Mouse (Mus musculus) 416B (cell line): ENCODE measurements around the gene Ppm1n.

Experiments
- DNase-seq: peaks from one replicate; pipeline ENCODE4 v3.0.0; 2011; ENCODE audit warnings: low read depth

Gene Ppm1n

GRCm38 (mm10) chr7:19307739-19308453 is 28.0 kb upstream of the Ppm1n start:
- peak; percentile 91 for DNase-seq

- peak; percentile 36 for DNase-seq
These were observed 27.2 kb upstream of the Ppm1n start for GRCm38 (mm10) chr7:19306819-19307738.

- DNase-seq = no peak
These were observed 26.2 kb upstream of the Ppm1n start for GRCm38 (mm10) chr7:19305796-19306765.

GRCm38 (mm10) chr7:19305413-19305735 is 25.5 kb upstream of the Ppm1n start:
- DNase-seq = no peak

GRCm38 (mm10) chr7:19304501-19305412 is 24.9 kb upstream of the Ppm1n start:
- no peak for DNase-seq

- DNase-seq = peak; percentile 73
These were observed 23.9 kb upstream of the Ppm1n start for GRCm38 (mm10) chr7:19303770-19304169.

- no peak for DNase-seq
These were observed 23.1 kb upstream of the Ppm1n start for GRCm38 (mm10) chr7:19303046-19303305.

- no peak for DNase-seq
These were observed 22.6 kb upstream of the Ppm1n start for GRCm38 (mm10) chr7:19302264-19303045.

- no peak for DNase-seq
These were observed 21.8 kb upstream of the Ppm1n start for GRCm38 (mm10) chr7:19301461-19302263.

- DNase-seq = peak; percentile 91
These were observed 20.9 kb upstream of the Ppm1n start for GRCm38 (mm10) chr7:19300501-19301421.

- peak; percentile 83 for DNase-seq
These were observed 19.3 kb upstream of the Ppm1n start for GRCm38 (mm10) chr7:19299194-19299593.

- DNase-seq = no peak
These were observed 17.9 kb upstream of the Ppm1n start for GRCm38 (mm10) chr7:19297794-19298193.

GRCm38 (mm10) chr7:19297034-19297433 is 17.2 kb upstream of the Ppm1n start:
- DNase-seq = no peak

GRCm38 (mm10) chr7:19295503-19296185 is 15.8 kb upstream of the Ppm1n start:
- peak; percentile 90 for DNase-seq

GRCm38 (mm10) chr7:19290969-19291596 is 11.2 kb upstream of the Ppm1n start:
- DNase-seq = no peak

GRCm38 (mm10) chr7:19284763-19285162 is 4.9 kb upstream of the Ppm1n start:
- peak; percentile 74 for DNase-seq

GRCm38 (mm10) chr7:19283406-19283804 is 3.5 kb upstream of the Ppm1n start:
- no peak for DNase-seq
